In the genomic region with DNA sequence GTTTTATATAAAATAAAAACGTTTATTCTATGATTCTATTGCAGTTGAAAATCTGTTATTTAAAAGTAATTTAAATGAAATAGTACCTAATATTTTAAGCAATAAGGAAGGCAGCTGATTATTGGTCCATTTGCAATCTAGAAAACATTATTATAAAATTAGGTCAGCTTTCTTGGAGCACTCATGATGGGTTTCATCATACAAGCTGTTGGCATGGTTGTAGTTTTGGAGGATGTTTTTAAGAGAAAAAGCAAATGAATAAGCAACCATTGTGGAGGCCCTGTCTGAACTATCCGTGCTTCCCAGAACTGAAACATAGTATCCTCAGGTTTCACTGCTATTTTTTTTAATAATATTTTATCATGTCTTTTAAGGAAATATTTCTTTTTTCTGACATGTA, we compare ENCODE assay signal across 12 mouse cellular contexts.
"Had no signal": no experiment of that assay in that cellular context is flagged by ENCODE, and none has a peak within 500 bp of the region (broad histone marks: within the 10 kb centered on the region; RNA-seq: fewer than 3 reads in every experiment).

No protein-coding gene starts in this region.

- DNase-seq: kidney, adult 8-10 months; kidney, postnatal 10 days; kidney, postnatal 36 days; layer of hippocampus, adult 9-11 months; liver; liver, embryonic 13.5 days; lung, embryonic 14.5 days; lung, postnatal 4 days; midbrain, embryonic 14.5 days; thymus, adult 2 months; thymus, postnatal 14 days; thymus, postnatal 4 days had no signal
